Mouse (Mus musculus) forebrain, embryonic 11.5 days (tissue): Measurements from ENCODE around the gene Slc15a5. TPM values are rescaled to one million over a fixed set of nuclear protein-coding genes. Genes with fewer than 3 reads are reported as not detected.

Experiments
- ATAC-seq: fragments of 200-750 bp; cut with Nextera tagmentation; replicated peaks from 2 replicates; pipeline ENCODE4 v1.8.0; 2017; ENCODE audit warnings: moderate TSS enrichment; ENCODE audit not compliant: low FRiP score
- DNase-seq: peaks from one replicate; pipeline ENCODE4 v3.0.0-alpha.2; 2017; ENCODE audit warnings: low spot score
- H3K27ac ChIP-seq: fragments of 300-500 bp; sonication (generic); 2 replicates; pipeline ENCODE4 v1.5.1; 2014; ENCODE audit warnings: low read depth, low read length
- H3K27me3 ChIP-seq: fragments of 300-500 bp; sonication (generic); 2 replicates; pipeline ENCODE4 v1.6.1; 2014; ENCODE audit warnings: mild to moderate bottlenecking, low read length, mixed read lengths; ENCODE audit not compliant: control insufficient read depth, insufficient read depth
- H3K36me3 ChIP-seq: fragments of 300-500 bp; sonication (generic); 2 replicates; pipeline ENCODE4 v1.6.1; 2014; ENCODE audit warnings: mild to moderate bottlenecking, low read length, moderate library complexity, mixed read lengths; ENCODE audit not compliant: control insufficient read depth, insufficient read depth
- H3K4me1 ChIP-seq: fragments of 300-500 bp; sonication (generic); replicated peaks from 2 replicates; pipeline ENCODE4 v1.6.1; 2014; ENCODE audit warnings: low read length, mixed read lengths; ENCODE audit not compliant: control insufficient read depth, insufficient read depth
- H3K4me2 ChIP-seq: fragments of 300-500 bp; sonication (generic); 2 replicates; pipeline ENCODE4 v1.6.1; 2014; ENCODE audit warnings: low read depth, mild to moderate bottlenecking, low read length, moderate library complexity, mixed read lengths; ENCODE audit not compliant: severe bottlenecking
- H3K4me3 ChIP-seq: fragments of 300-500 bp; sonication (generic); 2 replicates; pipeline ENCODE4 v1.5.1; 2014; ENCODE audit warnings: low read depth, low read length
- H3K9ac ChIP-seq: fragments of 300-500 bp; sonication (generic); 2 replicates; pipeline ENCODE4 v1.6.1; 2014; ENCODE audit warnings: low read length
- H3K9me3 ChIP-seq: fragments of 300-500 bp; sonication (generic); 2 replicates; pipeline ENCODE4 v1.6.1; 2016; ENCODE audit warnings: low read length, mixed read lengths; ENCODE audit not compliant: control insufficient read depth
- WGBS: fragments of 180-500 bp; shearing (Covaris S2); extraction: QIAGEN DNeasy Blood & Tissue Kit; methylation state at CpG from one replicate; pipeline ENCODE4 v1.1.7; 2014; 5-methylcytosine and 5-hydroxymethylcytosine counted together
- polyA plus RNA-seq: library from polyadenylated mRNA; unstranded; fragments of >200 nt; fragmentation: Nextera tagmentation; extraction: Ambion mirVana; gene quantifications from 2 replicates; pipeline ENCODE4 v1.2.1, GENCODE M21; 2014

The Slc15a5 gene
- polyA plus RNA-seq, 1 experiment from 2014 or later = not detected

DNA sequence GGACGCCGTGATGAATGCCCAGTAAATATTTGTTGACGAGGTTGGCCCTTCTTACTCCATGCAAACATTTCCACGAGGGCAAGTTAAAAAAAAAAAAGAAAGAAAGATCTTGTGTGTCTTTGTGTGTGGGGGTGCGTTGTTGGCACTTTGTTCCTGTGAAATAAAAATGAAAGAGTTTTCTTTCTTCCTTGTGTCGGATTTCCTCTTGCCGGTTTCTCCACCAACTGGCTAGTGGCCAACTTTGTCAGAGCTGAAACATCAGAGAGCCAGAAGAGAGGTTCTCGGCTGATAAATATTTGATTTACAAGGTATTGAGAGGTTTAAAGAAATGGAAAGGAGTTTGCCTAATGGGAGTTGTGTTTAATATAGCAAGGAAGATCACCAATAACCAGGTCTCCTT, 144.4 kb downstream of the Slc15a5 start:
- no peaks in the 10 kb centered on the region for H3K4me1 ChIP-seq
- no peaks in the 10 kb centered on the region for H3K9me3 ChIP-seq
- ATAC-seq (no peak), DNase-seq (no peak)
- no peaks in the 10 kb centered on the region for H3K27me3 ChIP-seq
- H3K36me3 ChIP-seq = no peaks in the 10 kb centered on the region
- no peak overlapping the region for H3K9ac ChIP-seq
- H3K27ac ChIP-seq = no peak overlapping the region
- H3K4me2 ChIP-seq = no peak overlapping the region
- no peak overlapping the region for H3K4me3 ChIP-seq
- 79% methylated on average over 8 of the region's 8 CpGs for WGBS

DNA sequence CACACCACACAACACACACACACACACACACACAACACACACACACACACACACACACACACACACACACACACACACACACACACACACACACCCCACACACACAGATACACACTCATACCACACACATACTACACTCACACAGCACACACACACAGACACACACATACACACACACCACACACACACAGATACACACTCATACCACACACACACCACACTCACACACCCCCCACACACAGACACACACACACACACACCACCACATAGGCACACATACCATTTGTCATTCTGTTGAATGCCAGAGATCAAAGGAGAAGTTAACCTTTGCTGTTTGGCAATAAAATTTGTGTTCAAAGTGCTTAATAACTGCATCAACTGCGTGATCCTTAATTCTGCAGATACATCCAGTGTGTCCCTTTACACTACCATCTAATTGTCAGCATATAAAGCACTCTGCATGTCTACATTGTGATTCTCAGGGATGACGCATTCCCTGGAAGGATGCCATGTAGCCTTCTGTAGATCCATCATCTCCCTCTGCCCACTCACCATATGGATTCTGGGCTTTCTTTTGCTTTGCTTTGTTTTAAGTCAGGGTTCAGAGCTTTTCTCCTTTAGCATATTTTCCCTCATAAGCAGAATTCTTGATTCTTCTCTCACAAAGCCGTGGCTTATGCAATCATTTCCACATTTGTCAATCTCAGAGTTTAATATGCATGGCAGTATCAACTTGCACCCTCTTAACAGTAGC, 145.0 kb downstream of the Slc15a5 start:
- ATAC-seq = no peak

More for the DNA sequence above, 145.0 kb downstream of the Slc15a5 start:
- Histone ChIP-seq H3K9ac (no peak overlapping the region), H3K27ac (no peak overlapping the region), H3K4me1 (no peaks in the 10 kb centered on the region), H3K27me3 (no peaks in the 10 kb centered on the region), H3K9me3 (no peaks in the 10 kb centered on the region), H3K4me2 (no peak overlapping the region), H3K36me3 (no peaks in the 10 kb centered on the region), H3K4me3 (no peak overlapping the region)
- no peak for DNase-seq
- 86% methylated on average over 3 of the region's 3 CpGs for WGBS

Other genes with a start within 250 kb of the Slc15a5 start
- 43.7 and 50.9 TPM in 2 replicates for gene Mgst1, start 60.4 kb upstream of the Slc15a5 start, polyA plus RNA-seq